Mouse (Mus musculus) liver, adult 2 months (tissue): Measurements from ENCODE around the gene Nfe2l3. TPM values are rescaled to one million over a fixed set of nuclear protein-coding genes. Genes with fewer than 3 reads are reported as not detected.
A peak's percentile ranks its signal among the peaks of the same experiment; 100 is the strongest.

ENCODE experiments used
- DNase-seq: peaks from one replicate; pipeline ENCODE4 v3.0.0-alpha.2; 2011; ENCODE audit warnings: low read depth, low spot score; ENCODE audit errors: extremely low read depth
- H3K27ac ChIP-seq: fragments of 200-500 bp; replicated peaks from 2 replicates; pipeline ENCODE4 v1.5.1; 2012; ENCODE audit warnings: low read depth, mild to moderate bottlenecking, control low read depth, inconsistent platforms, low read length; ENCODE audit not compliant: insufficient read depth
- H3K27me3 ChIP-seq: fragments of 200-500 bp; 2 replicates; pipeline ENCODE4 v1.6.1; 2012; ENCODE audit warnings: mild to moderate bottlenecking, moderate library complexity, low read length, inconsistent platforms; ENCODE audit not compliant: control insufficient read depth, insufficient read depth
- H3K36me3 ChIP-seq: fragments of 200-500 bp; 2 replicates; pipeline ENCODE4 v1.6.1; 2012; ENCODE audit warnings: low read length, inconsistent platforms; ENCODE audit not compliant: control insufficient read depth, insufficient read depth
- H3K4me1 ChIP-seq: fragments of 200-500 bp; 2 replicates; pipeline ENCODE4 v1.6.1; 2011; ENCODE audit warnings: low read length; ENCODE audit not compliant: control insufficient read depth, insufficient read depth
- H3K4me3 ChIP-seq: fragments of 200-500 bp; 2 replicates; pipeline ENCODE4 v1.5.1; 2011; ENCODE audit warnings: low read depth, mild to moderate bottlenecking, control low read depth, low read length, moderate library complexity; ENCODE audit not compliant: insufficient read depth
- H3K79me2 ChIP-seq: fragments of 200-500 bp; 2 replicates; pipeline ENCODE4 v1.6.1; 2012; ENCODE audit warnings: inconsistent platforms, mild to moderate bottlenecking, low read length, moderate library complexity; ENCODE audit not compliant: control insufficient read depth, insufficient read depth
- H3K9ac ChIP-seq: fragments of 200-500 bp; 2 replicates; pipeline ENCODE4 v1.6.1; 2012; ENCODE audit warnings: low read depth, mild to moderate bottlenecking, control low read depth, inconsistent platforms, low read length
- CTCF ChIP-seq: fragments of 200-500 bp; IDR thresholded peaks from 2 replicates; pipeline ENCODE4 v1.5.1; 2011; ENCODE audit warnings: low read depth, low read length, control low read depth
- POLR2A ChIP-seq: fragments of 200-500 bp; IDR thresholded peaks from 2 replicates; pipeline ENCODE4 v1.6.1; 2011; ENCODE audit warnings: low read length, control low read depth; ENCODE audit not compliant: insufficient read depth; ENCODE audit errors: extremely low read depth
- WGBS: fragments of 180-500 bp; shearing (Covaris S2); methylation state at CpG from one replicate; pipeline ENCODE4 v1.1.7; 2018; 5-methylcytosine and 5-hydroxymethylcytosine counted together
- polyA plus RNA-seq: library from polyadenylated mRNA; depleted of rRNA; stranded (reverse); fragments of >200 nt; gene quantifications from 2 replicates; pipeline ENCODE4 v1.2.3, GENCODE M21; 2012
- total RNA-seq: library from RNA; depleted of rRNA; stranded (reverse); fragments of >200 nt; gene quantifications from 2 replicates; pipeline ENCODE4 v1.2.3, GENCODE M21; 2014

The Nfe2l3 gene
- total and polyA plus RNA-seq, 2 experiments = 0.18 to 0.33 TPM

GRCm38 (mm10) chr6:51417306-51417936, 15.0 kb upstream of the Nfe2l3 start:
- Histone ChIP-seq H3K79me2 (no peaks in the 10 kb centered on the region), H3K4me1 (peaks cover 14% of the 10 kb centered on the region), H3K4me3 (no peak overlapping the region), H3K9ac (no peak overlapping the region), H3K36me3 (no peaks in the 10 kb centered on the region), H3K27ac (peak overlapping the region; percentile 65), H3K27me3 (no peaks in the 10 kb centered on the region)
- no peak for TF ChIP-seq CTCF
- TF ChIP-seq POLR2A = no peak
- 30% methylated on average over 4 of the region's 4 CpGs for WGBS
- DNase-seq = peak; percentile 92

- TF ChIP-seq CTCF = no peak
- TF ChIP-seq POLR2A = no peak
Observed at GRCm38 (mm10) chr6:51423466-51424122, 8.9 kb upstream of the Nfe2l3 start.

DNA sequence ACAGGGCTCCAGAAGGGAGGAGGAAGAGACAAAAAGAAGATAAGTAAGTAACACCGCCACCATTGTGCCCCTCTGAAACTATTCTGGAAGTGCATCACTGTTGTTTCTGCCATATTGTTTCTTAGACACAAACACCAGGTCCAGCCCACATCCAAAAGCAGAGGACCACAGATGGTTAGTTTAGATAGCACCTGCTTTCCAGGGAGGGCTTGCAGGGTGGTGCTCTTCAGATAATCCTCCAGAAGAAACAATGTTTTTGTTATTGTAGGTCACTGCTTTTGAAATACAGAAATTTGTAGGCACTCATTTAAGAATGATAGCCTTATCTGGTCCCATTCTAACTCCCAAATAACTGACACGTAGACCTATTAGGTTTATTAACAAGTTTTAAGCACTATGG, 7.9 kb upstream of the Nfe2l3 start:
- WGBS = 97% methylated on average over 2 of the region's 2 CpGs
- no peak overlapping the region for H3K9ac ChIP-seq
- H3K27ac ChIP-seq = no peak overlapping the region
- no peak overlapping the region for H3K4me3 ChIP-seq
- no peak for DNase-seq
- no peaks in the 10 kb centered on the region for H3K79me2 ChIP-seq
- H3K36me3 ChIP-seq = no peaks in the 10 kb centered on the region
- H3K4me1 ChIP-seq = no peaks in the 10 kb centered on the region
- TF ChIP-seq CTCF (no peak), POLR2A (no peak)
- H3K27me3 ChIP-seq = no peaks in the 10 kb centered on the region

More at GRCm38 (mm10) chr6:51423466-51424122, 8.9 kb upstream of the Nfe2l3 start:
- Histone ChIP-seq H3K4me3 (no peak overlapping the region), H3K4me1 (no peaks in the 10 kb centered on the region), H3K36me3 (no peaks in the 10 kb centered on the region), H3K9ac (no peak overlapping the region), H3K27me3 (no peaks in the 10 kb centered on the region), H3K27ac (no peak overlapping the region), H3K79me2 (no peaks in the 10 kb centered on the region)
- WGBS = 68% methylated on average over 11 of the region's 11 CpGs
- DNase-seq = no peak

DNA sequence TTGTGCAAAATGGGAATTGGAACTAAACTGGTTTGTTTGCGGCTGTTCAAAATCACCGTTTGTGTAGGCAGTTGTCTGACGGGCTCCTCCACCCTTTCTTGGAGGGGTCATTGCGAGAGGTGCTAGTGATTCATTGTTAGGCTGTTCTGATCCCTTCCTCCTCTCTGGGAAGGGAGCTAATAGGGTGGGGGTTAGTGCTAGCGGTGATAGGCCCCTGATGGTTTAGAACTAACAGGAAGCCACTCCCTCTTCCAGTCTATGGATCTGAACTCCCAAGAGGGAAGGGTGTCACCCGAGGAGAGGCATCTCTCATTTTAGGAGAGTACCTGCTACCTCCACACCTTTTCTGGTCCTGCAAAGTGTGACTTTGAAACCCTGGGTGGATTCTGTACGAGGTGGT, 1.8 kb downstream of the Nfe2l3 start:
- Histone ChIP-seq H3K27ac (no peak overlapping the region), H3K27me3 (peaks cover 10% of the 10 kb centered on the region), H3K4me1 (0 out of 2 replicates have a peak, but pooled peaks cover 2% of the 10 kb centered on the region), H3K4me3 (no peak overlapping the region), H3K79me2 (no peaks in the 10 kb centered on the region), H3K9ac (no peak overlapping the region), H3K36me3 (no peaks in the 10 kb centered on the region)
- 68% methylated on average over 7 of the region's 7 CpGs for WGBS
- DNase-seq = no peak
- TF ChIP-seq CTCF = no peak
- no peak for TF ChIP-seq POLR2A

GRCm38 (mm10) chr6:51437665-51438064, 5.2 kb downstream of the Nfe2l3 start:
- WGBS = 66% methylated on average over 4 of the region's 4 CpGs
- peaks cover 10% of the 10 kb centered on the region for H3K27me3 ChIP-seq
- H3K36me3 ChIP-seq = no peaks in the 10 kb centered on the region
- no peak overlapping the region for H3K4me3 ChIP-seq
- DNase-seq = peak; percentile 11
- TF ChIP-seq POLR2A = no peak
- TF ChIP-seq CTCF = no peak
- no peak overlapping the region for H3K27ac ChIP-seq
- H3K79me2 ChIP-seq = no peaks in the 10 kb centered on the region
- H3K4me1 ChIP-seq = 0 out of 2 replicates have a peak, but pooled peaks cover 2% of the 10 kb centered on the region
- no peak overlapping the region for H3K9ac ChIP-seq

GRCm38 (mm10) chr6:51438826-51439330, 6.4 kb downstream of the Nfe2l3 start:
- Histone ChIP-seq H3K4me1 (no peaks in the 10 kb centered on the region), H3K9ac (no peak overlapping the region), H3K36me3 (no peaks in the 10 kb centered on the region), H3K4me3 (no peak overlapping the region), H3K27me3 (no peaks in the 10 kb centered on the region), H3K27ac (no peak overlapping the region), H3K79me2 (no peaks in the 10 kb centered on the region)
- WGBS = 87% methylated on average over 9 of the region's 9 CpGs
- TF ChIP-seq CTCF = no peak
- TF ChIP-seq POLR2A = no peak
- DNase-seq = no peak
